Mouse (Mus musculus): ENCODE measurements around the gene Adamts6.

- TF ChIP-seq CTCF (IDR thresholded peaks at IDR 0.05; ENCODE audit: borderline replicate concordance, control insufficient read depth, extremely low read depth, insufficient read depth, low read length, poor library complexity), result no peak
- TF ChIP-seq POLR2A (IDR thresholded peaks at IDR 0.05; ENCODE audit: control insufficient read depth, extremely low read depth, insufficient read depth, low read length, poor library complexity), result no peak
Measured at GRCm38 (mm10) chr13:104287366-104288225, at the start of gene Adamts6.

Measured in thymus, adult 2 months (tissue).